Mouse (Mus musculus) olfactory bulb, adult 2 months (tissue): ENCODE results near the gene Lkaaear1.

Source experiments
- CTCF ChIP-seq: fragments of 200-500 bp; IDR thresholded peaks from 2 replicates; pipeline ENCODE4 v1.5.1; 2012; ENCODE audit warnings: low read depth, mild to moderate bottlenecking, low read length, moderate library complexity; ENCODE audit not compliant: insufficient read depth
- POLR2A ChIP-seq: fragments of 200-500 bp; IDR thresholded peaks from 2 replicates; pipeline ENCODE4 v1.6.1; 2012; ENCODE audit warnings: mild to moderate bottlenecking, low read depth, low read length, moderate library complexity; ENCODE audit not compliant: insufficient read depth

DNA sequence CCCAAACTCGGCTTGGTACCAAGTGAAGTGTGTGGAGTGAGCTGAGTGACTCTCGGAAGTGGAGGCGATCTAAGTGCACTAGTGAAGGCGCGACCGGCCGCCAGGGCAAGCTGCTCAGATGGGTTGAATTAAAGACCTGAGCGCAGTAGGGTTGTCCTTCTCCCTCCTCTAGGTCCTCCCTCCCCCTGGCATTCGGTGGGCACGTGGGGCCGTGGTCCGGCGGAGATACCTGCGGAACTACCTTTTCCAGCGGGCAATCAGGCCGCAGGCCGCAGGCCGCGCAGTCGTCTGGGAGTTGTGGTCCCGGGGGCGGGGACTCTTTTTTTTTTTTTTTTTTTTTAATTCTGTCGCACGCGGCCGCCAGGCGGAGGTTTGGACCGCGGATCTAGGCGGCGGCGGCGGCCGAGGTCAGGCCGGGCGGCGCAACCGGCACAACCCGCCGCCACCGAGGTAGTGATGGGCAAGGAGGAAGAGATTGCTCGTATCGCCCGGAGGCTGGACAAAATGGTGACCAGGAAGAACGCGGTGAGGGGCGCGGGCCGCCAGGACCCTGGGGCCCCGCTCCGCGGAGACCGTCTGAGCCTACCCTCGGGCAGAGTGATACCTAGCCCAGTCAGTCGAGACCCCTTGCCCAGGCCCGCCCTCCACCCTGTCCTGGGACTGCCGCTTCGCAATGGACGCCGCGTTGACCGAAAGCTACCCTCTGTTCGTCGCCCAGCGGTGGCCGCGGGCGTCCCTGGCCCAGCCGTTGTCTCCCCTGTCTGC is 18.1 kb downstream of the Lkaaear1 start, which contains the start of gene Tcea2:
- TF ChIP-seq CTCF (no peak), POLR2A (peak; percentile 43)
